ENCODE assay signal across 19 mouse cellular contexts in genomic region chr17:13685621-13686020, GRCm38 (mm10).
DNase-seq lines count a peak whose midpoint lies in the region; ATAC-seq and TF ChIP-seq lines count a peak whose summit lies in the region.
"Had no signal": no experiment of that assay in that cellular context is flagged by ENCODE, and none has a peak within 500 bp of the region (broad histone marks: within the 10 kb centered on the region; RNA-seq: fewer than 3 reads in every experiment).

No protein-coding gene starts in this region.

- H3K27me3 ChIP-seq in lung, postnatal 0 days (replicated peaks; ENCODE audit: insufficient read depth, low read length): no peaks in the 10 kb centered on the region
- no peaks in the 10 kb centered on the region for H3K27me3 ChIP-seq in forebrain, postnatal 0 days (ENCODE audit: insufficient read depth, low read length)
- no peaks in the 10 kb centered on the region for H3K27me3 ChIP-seq in kidney, adult 2 months (replicated peaks; ENCODE audit: control insufficient read depth, insufficient read depth, low read length)
- H3K27me3 ChIP-seq: forebrain, embryonic 15.5 days; hindbrain, embryonic 13.5 days had no signal

- H3K27ac ChIP-seq in lung, postnatal 0 days (ENCODE audit: low read length): no peak overlapping the region
- H3K27ac ChIP-seq in macrophage: peak overlapping the region; percentile 94
- H3K27ac ChIP-seq in forebrain, postnatal 0 days (ENCODE audit: low read depth, low read length): no peak overlapping the region
- H3K27ac ChIP-seq in kidney, adult 2 months (ENCODE audit: insufficient read depth, low read depth, low read length): no peak overlapping the region
- H3K27ac ChIP-seq: embryonic facial prominence, embryonic 10.5 days; forebrain, embryonic 15.5 days; hindbrain, embryonic 13.5 days; limb, embryonic 10.5 days; liver, embryonic 14.5 days had no signal

- H3K9ac ChIP-seq in lung, postnatal 0 days (replicated peaks; ENCODE audit: low read depth): no peak overlapping the region
- no peak overlapping the region for H3K9ac ChIP-seq in forebrain, postnatal 0 days
- H3K9ac ChIP-seq: forebrain, embryonic 15.5 days; hindbrain, embryonic 13.5 days; liver, embryonic 14.5 days had no signal

- H3K9me3 ChIP-seq in lung, postnatal 0 days (ENCODE audit: low read length): no peaks in the 10 kb centered on the region
- no peaks in the 10 kb centered on the region for H3K9me3 ChIP-seq in forebrain, postnatal 0 days (ENCODE audit: low read length)
- H3K9me3 ChIP-seq: embryonic facial prominence, embryonic 10.5 days; forebrain, embryonic 15.5 days; hindbrain, embryonic 13.5 days; limb, embryonic 10.5 days had no signal

- TF ChIP-seq POLR2A in kidney, adult 2 months (IDR thresholded peaks at IDR 0.05; ENCODE audit: low read depth, low read length): no peak

- ATAC-seq in lung, postnatal 0 days: no peak
- ATAC-seq in forebrain, postnatal 0 days: no peak
- ATAC-seq: forebrain, embryonic 15.5 days had no signal

- no peak for TF ChIP-seq EP300 in lung, postnatal 0 days (IDR thresholded peaks at IDR 0.05)

- 90% methylated on average over 3 of the region's 3 CpGs for WGBS in lung, postnatal 0 days
- 3% methylated on average over 3 of the region's 3 CpGs for WGBS in macrophage (ENCODE audit: missing documents)
- 94% methylated on average over 3 of the region's 3 CpGs for whole genome bisulfite sequencing in forebrain, postnatal 0 days
- WGBS in kidney, adult 2 months: 91% methylated on average over 3 of the region's 3 CpGs

- H3K4me3 ChIP-seq in lung, postnatal 0 days (ENCODE audit: low read depth, low read length): no peak overlapping the region
- no peak overlapping the region for H3K4me3 ChIP-seq in macrophage (ENCODE audit: inconsistent target)
- H3K4me3 ChIP-seq in forebrain, postnatal 0 days (ENCODE audit: low read depth, low read length): no peak overlapping the region
- H3K4me3 ChIP-seq in kidney, adult 2 months (ENCODE audit: insufficient read depth, low read depth, low read length): no peak overlapping the region
- H3K4me3 ChIP-seq: embryonic facial prominence, embryonic 10.5 days; erythroblast, embryonic 14.5 days; forebrain, embryonic 15.5 days; hindbrain, embryonic 13.5 days; limb, embryonic 10.5 days had no signal

- DNase-seq in lung, postnatal 0 days (ENCODE audit: low spot score): peak; percentile 51
- DNase-seq in lung, postnatal 10 days: no peak
- peak; percentile 79 for DNase-seq in NIH3T3 (ENCODE audit: low read depth)
- no peak for DNase-seq in forebrain, postnatal 0 days
- no peak for DNase-seq in kidney, adult 2 months
- DNase-seq in gastrocnemius, postnatal 25 days: no peak
- DNase-seq: cerebellum, adult 9-11 months; gastrocnemius, postnatal 14 days; kidney, adult 18-20 months; kidney, postnatal 4 days; midbrain, embryonic 14.5 days; right cerebral cortex, postnatal 25 days had no signal

- no peaks in the 10 kb centered on the region for H3K36me3 ChIP-seq in lung, postnatal 0 days (ENCODE audit: insufficient read depth, low read length)
- no peaks in the 10 kb centered on the region for H3K36me3 ChIP-seq in macrophage (ENCODE audit: inconsistent target)
- H3K36me3 ChIP-seq in forebrain, postnatal 0 days (ENCODE audit: insufficient read depth): no peaks in the 10 kb centered on the region
- H3K36me3 ChIP-seq in kidney, adult 2 months (ENCODE audit: control insufficient read depth, insufficient read depth, low read length): no peaks in the 10 kb centered on the region
- H3K36me3 ChIP-seq: embryonic facial prominence, embryonic 10.5 days; forebrain, embryonic 15.5 days; hindbrain, embryonic 13.5 days; limb, embryonic 10.5 days had no signal

- no peak for TF ChIP-seq CTCF in lung, postnatal 0 days (IDR thresholded peaks at IDR 0.05)
- no peak for TF ChIP-seq CTCF in forebrain, postnatal 0 days (IDR thresholded peaks at IDR 0.05; ENCODE audit: low read depth)
- TF ChIP-seq CTCF in kidney, adult 2 months (conservative IDR thresholded peaks at IDR 0.05; ENCODE audit: insufficient read depth, insufficient read length, low read depth, low read length): no peak

- no peaks in the 10 kb centered on the region for H3K79me2 ChIP-seq in macrophage (ENCODE audit: inconsistent target)

- H3K4me2 ChIP-seq in lung, postnatal 0 days (replicated peaks; ENCODE audit: low read depth, low read length): no peak overlapping the region
- H3K4me2 ChIP-seq in forebrain, postnatal 0 days (ENCODE audit: low read depth): no peak overlapping the region
- H3K4me2 ChIP-seq: forebrain, embryonic 15.5 days; hindbrain, embryonic 13.5 days had no signal

- H3K4me1 ChIP-seq in lung, postnatal 0 days (ENCODE audit: insufficient read depth, low read depth, low read length): no peaks in the 10 kb centered on the region; the same call in 1 of the 2 replicates
- H3K4me1 ChIP-seq in forebrain, postnatal 0 days (ENCODE audit: insufficient read depth): 0 out of 2 replicates have a peak, but pooled peaks cover 5% of the 10 kb centered on the region
- peaks cover 9% of the 10 kb centered on the region; the same call in 1 of the 2 replicates for H3K4me1 ChIP-seq in kidney, adult 2 months (ENCODE audit: control insufficient read depth, insufficient read depth, low read length)

Comparison
In these comparisons a context has a peak if more than half of its experiments do, and no peak if none do; other contexts are left out.
1. DNase-seq: peak in lung, postnatal 0 days (single experiment) and NIH3T3 (single experiment); none in lung, postnatal 10 days (single experiment), forebrain, postnatal 0 days (single experiment), kidney, adult 2 months (single experiment) and gastrocnemius, postnatal 25 days (single experiment).